Mouse (Mus musculus) neural tube, embryonic 15.5 days (tissue): ENCODE measurements around the gene Fam171a1. TPM values are rescaled to one million over a fixed set of nuclear protein-coding genes. Genes with fewer than 3 reads are reported as not detected.
"Not testable (repeated sequence)": the region's sequence is repeated elsewhere in the genome, so short reads cannot be mapped to it uniquely, and the experiment has no call there.

Experiments
- ATAC-seq: fragments of 200-750 bp; cut with Nextera tagmentation; 2 replicates; pipeline ENCODE4 v1.8.0; 2017; ENCODE audit warnings: mild to moderate bottlenecking, moderate TSS enrichment, moderate library complexity; ENCODE audit not compliant: low FRiP score
- H3K27ac ChIP-seq: fragments of 300-500 bp; sonication (generic); replicated peaks from 2 replicates; pipeline ENCODE4 v1.5.1; 2015; ENCODE audit warnings: mild to moderate bottlenecking, inconsistent platforms
- H3K27me3 ChIP-seq: fragments of 300-500 bp; sonication (generic); replicated peaks from 2 replicates; pipeline ENCODE4 v1.6.1; 2015; ENCODE audit warnings: inconsistent platforms
- H3K36me3 ChIP-seq: fragments of 300-500 bp; sonication (generic); 2 replicates; pipeline ENCODE4 v1.6.1; 2015; ENCODE audit warnings: inconsistent platforms
- H3K4me1 ChIP-seq: fragments of 300-500 bp; sonication (generic); 2 replicates; pipeline ENCODE4 v1.6.1; 2015; ENCODE audit warnings: inconsistent platforms
- H3K4me2 ChIP-seq: fragments of 300-500 bp; sonication (generic); 2 replicates; pipeline ENCODE4 v1.6.1; 2015; ENCODE audit warnings: inconsistent platforms, mild to moderate bottlenecking, moderate library complexity
- H3K4me3 ChIP-seq: fragments of 300-500 bp; sonication (generic); replicated peaks from 2 replicates; pipeline ENCODE4 v1.5.1; 2015; ENCODE audit warnings: mild to moderate bottlenecking, inconsistent platforms
- H3K9ac ChIP-seq: fragments of 300-500 bp; sonication (generic); replicated peaks from 2 replicates; pipeline ENCODE4 v1.6.1; 2015; ENCODE audit warnings: mild to moderate bottlenecking, inconsistent platforms
- H3K9me3 ChIP-seq: fragments of 300-500 bp; sonication (generic); replicated peaks from 2 replicates; pipeline ENCODE4 v1.6.1; 2016; ENCODE audit warnings: inconsistent platforms
- WGBS: fragments of 180-500 bp; shearing (Covaris S2); methylation state at CpG from one replicate; pipeline ENCODE4 v1.1.7; 2015; ENCODE audit warnings: mixed read lengths; 5-methylcytosine and 5-hydroxymethylcytosine counted together
- polyA plus RNA-seq: library from polyadenylated mRNA; unstranded; fragments of >200 nt; fragmentation: Nextera tagmentation; extraction: Ambion mirVana; gene quantifications from 2 replicates; pipeline ENCODE4 v1.2.1, GENCODE M21; 2015

Fam171a1 gene
- polyA plus RNA-seq, 1 experiment from 2014 or later = 49.9 TPM

DNA sequence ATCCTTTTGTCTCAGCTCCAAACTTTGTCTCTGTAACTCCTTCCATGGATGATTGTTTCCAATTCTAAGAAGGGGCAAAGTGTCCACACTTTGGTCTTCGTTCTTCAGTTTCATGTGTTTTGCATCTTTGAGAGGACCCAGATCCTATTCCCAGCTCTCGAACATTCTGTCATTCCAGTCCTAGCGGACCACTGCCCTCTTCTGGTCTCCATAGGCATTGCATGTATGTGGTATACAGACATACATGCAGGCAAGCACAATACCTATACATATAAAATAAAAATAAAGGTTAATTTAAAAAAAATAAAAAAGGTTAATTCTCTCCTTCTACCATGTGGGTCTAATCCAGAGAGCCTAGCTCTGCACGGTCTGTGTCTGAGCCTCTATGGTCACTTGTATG is 62.0 kb downstream of the Fam171a1 start:
- not testable (repeated sequence) for ATAC-seq, H3K27ac ChIP-seq, H3K36me3 ChIP-seq, H3K27me3 ChIP-seq, H3K9ac ChIP-seq, H3K9me3 ChIP-seq, H3K4me2 ChIP-seq, H3K4me3 ChIP-seq
- H3K4me1 ChIP-seq = peaks cover 21% of the 10 kb centered on the region
- WGBS = 95% methylated on average over 4 of the region's 4 CpGs

DNA sequence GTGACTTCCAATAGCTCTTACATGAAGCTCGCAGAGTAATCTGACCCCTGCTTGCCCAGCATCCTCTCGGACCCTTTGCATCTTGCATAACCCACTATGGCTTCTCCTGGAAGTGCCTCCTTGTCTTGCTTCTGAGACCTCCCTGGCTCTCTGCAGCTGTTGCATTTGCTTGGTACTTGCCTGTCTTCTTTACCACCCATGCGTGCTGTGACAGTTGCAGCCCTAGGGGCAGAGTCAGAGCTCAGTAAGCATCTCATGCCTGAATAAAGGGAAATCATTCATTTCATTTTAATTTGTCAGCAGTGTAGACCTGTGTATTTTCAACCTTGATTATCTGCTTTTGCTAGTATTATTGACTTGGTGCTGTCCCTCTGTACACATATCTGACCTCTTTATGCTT is 62.7 kb downstream of the Fam171a1 start:
- Histone ChIP-seq H3K9me3 (no peaks in the 10 kb centered on the region), H3K27ac (no peak overlapping the region), H3K4me2 (no peak overlapping the region), H3K4me3 (no peak overlapping the region), H3K36me3 (no peaks in the 10 kb centered on the region), H3K27me3 (no peaks in the 10 kb centered on the region), H3K4me1 (peaks cover 18% of the 10 kb centered on the region), H3K9ac (no peak overlapping the region)
- 84% methylated on average over 3 of the region's 3 CpGs for WGBS
- ATAC-seq = no peak

DNA sequence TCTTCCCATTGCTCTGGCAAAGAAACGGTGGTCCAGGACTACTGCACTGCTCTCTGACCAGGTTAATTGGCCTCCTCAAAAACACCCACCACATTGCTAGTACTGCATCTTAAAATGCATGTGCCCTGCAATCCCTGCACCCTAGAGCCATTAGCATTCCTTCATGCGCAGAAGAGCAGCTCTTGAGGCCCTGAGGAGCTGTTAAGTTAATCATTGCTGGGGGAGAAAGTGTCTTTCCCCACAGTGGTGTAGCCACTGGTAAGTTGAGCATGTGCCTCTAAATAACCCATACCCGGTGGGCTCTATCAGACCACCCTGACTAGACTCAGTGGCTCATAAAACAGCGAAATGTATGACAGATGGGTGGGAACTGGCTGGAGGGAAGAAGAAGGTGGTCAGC is 66.5 kb downstream of the Fam171a1 start:
- no peaks in the 10 kb centered on the region for H3K36me3 ChIP-seq
- WGBS = 59% methylated on average over 4 of the region's 4 CpGs
- no peak overlapping the region for H3K9ac ChIP-seq

DNA sequence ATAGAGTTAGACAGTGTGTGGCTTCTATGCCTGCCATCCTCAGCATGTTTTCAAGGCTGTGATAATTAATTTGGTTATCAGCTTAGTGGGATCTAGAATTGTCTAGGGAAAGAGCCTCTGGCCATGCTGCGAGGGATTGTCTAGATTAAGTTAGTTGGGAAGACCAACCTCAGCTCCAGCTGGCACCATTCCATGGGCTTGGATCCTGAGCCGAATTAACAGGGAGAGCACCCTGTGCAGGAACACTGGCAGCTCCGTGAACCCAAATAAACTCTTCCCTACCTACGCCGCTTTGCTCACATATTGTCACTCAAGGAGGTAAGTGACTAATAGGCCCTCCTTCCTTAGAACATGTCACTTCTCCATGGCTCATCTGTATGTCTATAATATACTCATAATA is 69.6 kb downstream of the Fam171a1 start:
- Histone ChIP-seq H3K27me3 (no peaks in the 10 kb centered on the region), H3K4me3 (no peak overlapping the region), H3K9ac (no peak overlapping the region), H3K4me2 (no peak overlapping the region), H3K36me3 (peaks cover 17% of the 10 kb centered on the region; the same call in 1 of the 2 replicates), H3K9me3 (no peaks in the 10 kb centered on the region), H3K4me1 (no peaks in the 10 kb centered on the region), H3K27ac (no peak overlapping the region)
- ATAC-seq = no peak
- 76% methylated on average over 5 of the region's 5 CpGs for WGBS

More for the DNA sequence above, 66.5 kb downstream of the Fam171a1 start:
- Histone ChIP-seq H3K27me3 (no peaks in the 10 kb centered on the region), H3K27ac (no peak overlapping the region), H3K4me1 (peaks cover 3% of the 10 kb centered on the region; the same call in 1 of the 2 replicates), H3K4me3 (no peak overlapping the region), H3K4me2 (no peak overlapping the region), H3K9me3 (no peaks in the 10 kb centered on the region)
- ATAC-seq = no peak

DNA sequence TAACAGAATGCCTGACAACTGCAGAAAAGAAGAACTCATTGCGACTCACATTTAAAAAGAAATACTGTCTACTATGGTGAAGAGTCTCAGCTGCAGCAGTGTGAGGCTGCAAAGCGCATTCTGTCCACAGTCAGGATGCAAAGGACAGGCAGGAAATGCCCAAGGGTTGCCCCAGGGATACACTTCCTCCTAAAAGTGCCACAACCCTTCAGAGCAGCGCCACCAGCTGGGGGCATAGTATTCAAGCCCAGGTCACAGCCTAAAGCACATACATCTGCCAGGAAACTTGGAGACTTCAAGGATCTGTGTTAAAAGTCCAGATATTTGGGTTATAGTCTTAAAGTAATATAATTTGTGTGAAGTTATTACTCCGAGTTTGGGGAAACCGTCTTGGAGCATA is 71.3 kb downstream of the Fam171a1 start:
- Histone ChIP-seq H3K4me2 (no peak overlapping the region), H3K27me3 (no peaks in the 10 kb centered on the region), H3K36me3 (peaks cover 19% of the 10 kb centered on the region; the same call in 1 of the 2 replicates), H3K9ac (no peak overlapping the region), H3K9me3 (no peaks in the 10 kb centered on the region), H3K4me1 (no peaks in the 10 kb centered on the region), H3K27ac (no peak overlapping the region), H3K4me3 (no peak overlapping the region)
- WGBS = 80% methylated on average over 5 of the region's 5 CpGs
- no peak for ATAC-seq

DNA sequence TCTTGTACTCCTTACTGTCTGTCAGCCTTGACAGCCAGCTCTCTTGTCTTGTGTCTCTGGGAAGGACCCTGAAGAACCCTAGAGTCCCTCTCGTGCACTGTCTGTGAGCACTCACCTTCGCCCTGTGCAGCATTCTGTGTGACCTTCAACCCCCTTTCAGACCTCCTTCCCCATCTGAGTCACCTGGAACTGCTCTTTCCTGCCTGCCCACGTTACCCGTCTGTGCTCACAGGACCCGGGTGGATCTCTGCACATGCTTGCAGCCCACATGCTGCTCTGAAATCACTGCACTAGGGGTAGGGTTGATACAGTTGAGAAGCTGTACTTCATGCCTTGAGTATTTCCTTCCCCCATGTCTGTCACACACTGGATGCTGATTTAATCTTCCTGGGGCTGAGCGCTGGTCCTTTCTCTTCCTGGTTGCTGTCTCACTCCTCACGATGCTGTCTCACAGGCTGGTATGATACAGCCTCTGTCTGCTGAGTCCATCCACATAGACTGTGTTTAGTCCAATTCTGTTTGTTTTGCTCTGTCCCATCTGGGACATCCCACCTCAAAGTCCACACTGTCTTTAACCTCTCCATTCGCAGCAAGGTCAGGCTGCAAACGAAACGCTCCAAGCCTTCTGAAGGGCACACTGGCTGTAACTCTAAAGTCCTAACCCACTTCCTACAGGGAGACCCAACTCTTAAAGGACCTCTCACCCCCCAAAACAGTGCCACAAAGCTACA is 74.9 kb downstream of the Fam171a1 start:
- Histone ChIP-seq H3K36me3 (peaks cover 19% of the 10 kb centered on the region; the same call in 1 of the 2 replicates), H3K9me3 (no peaks in the 10 kb centered on the region), H3K4me1 (no peaks in the 10 kb centered on the region), H3K9ac (no peak overlapping the region), H3K4me3 (no peak overlapping the region), H3K27me3 (no peaks in the 10 kb centered on the region), H3K4me2 (no peak overlapping the region), H3K27ac (no peak overlapping the region)
- ATAC-seq = no peak
- 87% methylated on average over 10 of the region's 10 CpGs for WGBS

DNA sequence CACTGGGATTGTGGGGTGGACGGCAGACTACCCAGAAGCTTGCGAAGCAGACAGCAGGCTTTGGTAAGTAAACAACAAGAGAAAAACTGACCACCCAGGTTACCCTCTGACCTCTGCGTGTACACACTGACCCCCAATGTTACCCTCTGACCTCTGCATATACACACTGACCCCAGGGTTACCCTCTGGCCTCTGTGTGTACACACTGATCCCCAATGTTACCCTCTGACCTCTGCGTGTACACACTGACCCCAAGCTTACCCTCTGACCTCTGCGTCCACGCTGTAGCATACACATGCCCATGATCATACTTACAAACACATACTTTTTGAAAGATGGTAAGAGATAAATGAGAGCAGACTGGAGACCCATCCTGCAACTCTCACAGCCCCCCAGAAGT is 77.1 kb downstream of the Fam171a1 start:
- no peaks in the 10 kb centered on the region for H3K9me3 ChIP-seq
- peaks cover 26% of the 10 kb centered on the region; the same call in 1 of the 2 replicates for H3K36me3 ChIP-seq
- no peak overlapping the region for H3K4me3 ChIP-seq
- no peaks in the 10 kb centered on the region for H3K27me3 ChIP-seq
- H3K4me1 ChIP-seq = no peaks in the 10 kb centered on the region
- WGBS = 92% methylated on average over 6 of the region's 6 CpGs
- ATAC-seq = no peak
- H3K9ac ChIP-seq = no peak overlapping the region
- H3K4me2 ChIP-seq = no peak overlapping the region
- H3K27ac ChIP-seq = no peak overlapping the region

DNA sequence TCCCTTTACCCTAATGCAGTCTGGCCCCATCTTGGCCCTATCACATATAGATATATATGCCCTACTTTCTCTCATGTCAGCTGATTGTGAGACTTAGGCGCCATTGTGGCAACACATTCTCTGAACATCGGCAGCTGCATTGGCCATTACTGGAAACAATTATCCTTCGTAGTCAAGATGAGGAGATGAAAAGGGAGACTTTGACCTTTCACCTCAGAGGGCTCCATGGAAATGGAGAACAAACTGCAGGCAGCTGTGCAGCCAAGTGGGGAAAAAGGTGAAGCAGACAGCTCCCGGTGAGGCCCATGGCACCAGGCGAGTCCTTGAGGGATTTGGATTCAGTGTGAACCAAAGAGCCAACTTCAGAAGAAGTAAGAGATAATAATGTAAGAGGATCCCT is 81.5 kb downstream of the Fam171a1 start:
- Histone ChIP-seq H3K9me3 (no peaks in the 10 kb centered on the region), H3K36me3 (peaks cover 27% of the 10 kb centered on the region), H3K27me3 (no peaks in the 10 kb centered on the region), H3K4me2 (no peak overlapping the region), H3K9ac (no peak overlapping the region), H3K4me1 (no peaks in the 10 kb centered on the region), H3K4me3 (no peak overlapping the region), H3K27ac (no peak overlapping the region)
- WGBS = 46% methylated on average over 5 of the region's 5 CpGs
- ATAC-seq = no peak

DNA sequence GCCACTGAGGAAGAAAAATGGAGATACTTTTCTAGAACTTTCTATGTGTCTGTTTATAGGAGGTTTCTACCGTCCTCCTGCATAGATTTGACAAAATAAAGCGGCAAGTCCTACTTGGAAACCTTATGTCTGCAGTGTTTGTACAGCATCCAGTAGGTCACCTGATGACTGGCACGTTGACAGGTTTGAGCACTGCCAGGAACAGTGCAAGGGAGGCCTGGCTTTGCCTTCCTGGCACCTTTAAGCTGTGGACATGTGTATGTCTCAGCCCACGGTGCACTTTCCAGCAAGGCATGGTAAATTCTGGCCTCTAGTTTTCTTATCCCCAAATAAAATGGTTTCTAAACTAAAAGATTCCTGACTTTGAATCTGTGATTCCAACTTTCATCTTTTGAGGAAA is 86.4 kb downstream of the Fam171a1 start:
- Histone ChIP-seq H3K27me3 (no peaks in the 10 kb centered on the region), H3K4me2 (no peak overlapping the region), H3K4me3 (no peak overlapping the region), H3K4me1 (no peaks in the 10 kb centered on the region), H3K9me3 (no peaks in the 10 kb centered on the region), H3K36me3 (peaks cover 38% of the 10 kb centered on the region), H3K9ac (no peak overlapping the region), H3K27ac (no peak overlapping the region)
- no peak for ATAC-seq
- 95% methylated on average over 4 of the region's 4 CpGs for WGBS

DNA sequence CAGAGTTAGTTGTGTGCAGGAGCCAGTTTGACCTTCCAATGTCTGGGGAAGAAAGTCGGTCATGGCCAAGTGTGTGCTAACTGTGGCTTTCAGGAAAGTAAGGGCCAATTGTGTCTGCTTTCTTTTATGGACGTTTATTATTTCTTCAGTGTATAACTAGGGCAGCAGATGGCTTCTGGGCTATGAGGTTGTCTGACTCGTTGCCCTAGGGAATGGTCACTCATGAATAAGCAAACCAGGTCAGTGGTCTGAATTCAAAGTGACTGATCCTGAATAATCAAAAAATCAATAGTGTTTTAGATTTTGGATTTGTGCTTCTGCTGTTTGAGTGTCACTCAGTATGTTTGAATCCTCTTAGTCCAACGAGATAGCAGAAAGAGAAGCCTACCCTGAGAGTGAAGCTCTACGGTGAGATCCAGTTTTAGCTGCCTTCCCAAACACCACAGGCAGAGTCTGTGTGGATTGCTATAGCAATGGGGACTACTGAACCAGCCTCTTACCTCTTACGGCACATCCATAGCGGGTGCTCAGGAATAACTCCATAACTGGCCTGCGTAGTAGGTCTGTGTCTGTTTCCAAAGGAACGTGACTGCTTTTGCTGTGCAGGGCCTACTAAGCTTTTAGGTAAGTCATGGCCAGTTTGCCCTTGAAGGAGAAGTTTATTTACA is 93.1 kb downstream of the Fam171a1 start:
- WGBS = 81% methylated on average over 9 of the region's 9 CpGs
- ATAC-seq = no peak

DNA sequence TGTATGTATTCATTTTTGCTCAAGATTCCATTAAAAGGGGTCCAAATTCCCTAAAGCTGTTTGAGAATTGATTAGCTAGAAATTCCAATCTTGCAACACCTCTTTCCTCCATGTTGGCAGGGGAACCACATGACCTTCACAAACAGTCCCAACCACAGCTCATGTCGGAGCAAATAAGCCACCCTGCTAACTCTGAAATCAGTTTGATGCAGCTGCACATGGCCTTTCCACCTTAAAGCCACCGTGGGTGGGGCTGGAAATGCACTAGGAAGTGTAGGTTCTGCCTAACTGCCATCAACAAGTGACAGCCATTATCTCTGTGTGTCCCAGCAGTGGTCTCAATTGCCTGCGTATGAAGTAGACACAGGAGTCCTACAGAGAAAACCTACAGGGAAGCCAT is 101.5 kb downstream of the Fam171a1 start:
- Histone ChIP-seq H3K9ac (no peak overlapping the region), H3K27ac (no peak overlapping the region), H3K9me3 (no peaks in the 10 kb centered on the region), H3K36me3 (peaks cover 12% of the 10 kb centered on the region; the same call in 1 of the 2 replicates), H3K4me1 (no peaks in the 10 kb centered on the region), H3K4me2 (no peak overlapping the region), H3K4me3 (no peak overlapping the region), H3K27me3 (no peaks in the 10 kb centered on the region)
- no peak for ATAC-seq
- WGBS = 73% methylated on average over 3 of the region's 3 CpGs

More for the DNA sequence above, 93.1 kb downstream of the Fam171a1 start:
- H3K4me2 ChIP-seq = no peak overlapping the region
- no peak overlapping the region for H3K9ac ChIP-seq
- H3K27me3 ChIP-seq = no peaks in the 10 kb centered on the region
- H3K36me3 ChIP-seq = peaks cover 28% of the 10 kb centered on the region; the same call in 1 of the 2 replicates
- H3K4me3 ChIP-seq = no peak overlapping the region
- no peaks in the 10 kb centered on the region for H3K9me3 ChIP-seq
- H3K27ac ChIP-seq = no peak overlapping the region
- no peaks in the 10 kb centered on the region for H3K4me1 ChIP-seq

DNA sequence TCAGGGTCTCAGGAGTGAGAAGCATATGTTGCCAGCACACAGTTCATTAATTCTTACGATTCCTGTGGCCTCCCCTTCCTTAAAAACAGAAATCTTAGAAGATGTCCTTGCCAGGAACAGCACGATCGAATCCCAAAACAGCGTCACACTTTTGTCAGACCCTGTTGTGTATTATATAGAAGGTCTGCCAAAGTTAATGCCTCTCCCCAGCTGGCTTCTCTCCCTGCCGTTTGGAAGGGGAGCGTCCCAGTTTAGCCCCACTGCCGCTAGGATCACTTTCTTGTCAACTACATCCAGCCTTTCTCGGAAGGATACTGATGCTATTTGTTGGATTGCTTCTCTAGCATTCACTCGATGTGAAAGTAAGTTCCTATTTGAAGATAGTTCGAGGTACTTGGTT is 102.6 kb downstream of the Fam171a1 start:
- 78% methylated on average over 10 of the region's 10 CpGs for WGBS
- H3K4me1 ChIP-seq = no peaks in the 10 kb centered on the region
- H3K4me3 ChIP-seq = no peak overlapping the region
- no peaks in the 10 kb centered on the region for H3K9me3 ChIP-seq
- H3K36me3 ChIP-seq = peaks cover 17% of the 10 kb centered on the region; the same call in 1 of the 2 replicates
- ATAC-seq = no peak
- H3K27me3 ChIP-seq = no peaks in the 10 kb centered on the region
- H3K27ac ChIP-seq = no peak overlapping the region
- no peak overlapping the region for H3K4me2 ChIP-seq
- no peak overlapping the region for H3K9ac ChIP-seq
